Comparison of ENCODE assay signal across 15 mouse cellular contexts in genomic region chr3:10776258-10776995, GRCm38 (mm10).
DNase-seq lines count a peak whose midpoint lies in the region; ATAC-seq and TF ChIP-seq lines count a peak whose summit lies in the region.
"Had no signal": no experiment of that assay in that cellular context is flagged by ENCODE, and none has a peak within 500 bp of the region (broad histone marks: within the 10 kb centered on the region; RNA-seq: fewer than 3 reads in every experiment).

No protein-coding gene starts in this region.

- no peak for TF ChIP-seq CTCF in midbrain, postnatal 0 days (IDR thresholded peaks at IDR 0.05)

- 39% methylated on average over 10 of the region's 10 CpGs for WGBS in forebrain, embryonic 11.5 days
- WGBS in forebrain, embryonic 10.5 days = 57% methylated on average over 10 of the region's 10 CpGs
- WGBS in midbrain, postnatal 0 days = 63% methylated on average over 10 of the region's 10 CpGs
- 60% methylated on average over 10 of the region's 10 CpGs for WGBS in midbrain, embryonic 13.5 days
- whole genome bisulfite sequencing in hindbrain, embryonic 15.5 days = 43% methylated on average over 10 of the region's 10 CpGs

- no peak overlapping the region for H3K4me3 ChIP-seq in forebrain, embryonic 11.5 days (ENCODE audit: low read depth, low read length)
- H3K4me3 ChIP-seq in forebrain, embryonic 10.5 days = no peak overlapping the region
- no peak overlapping the region for H3K4me3 ChIP-seq in midbrain, postnatal 0 days (ENCODE audit: low read depth, low read length)
- H3K4me3 ChIP-seq in midbrain, embryonic 13.5 days (replicated peaks) = no peak overlapping the region
- H3K4me3 ChIP-seq in hindbrain, embryonic 15.5 days = no peak overlapping the region
- H3K4me3 ChIP-seq: kidney, embryonic 15.5 days had no signal

- H3K4me2 ChIP-seq in forebrain, embryonic 11.5 days (ENCODE audit: low read depth, low read length, severe bottlenecking) = no peak overlapping the region
- no peak overlapping the region for H3K4me2 ChIP-seq in midbrain, postnatal 0 days (ENCODE audit: low read depth, low read length, poor library complexity, severe bottlenecking)
- H3K4me2 ChIP-seq in midbrain, embryonic 13.5 days (replicated peaks) = no peak overlapping the region
- no peak overlapping the region for H3K4me2 ChIP-seq in hindbrain, embryonic 15.5 days
- H3K4me2 ChIP-seq: kidney, embryonic 15.5 days had no signal

- no peaks in the 10 kb centered on the region for H3K27me3 ChIP-seq in forebrain, embryonic 11.5 days (ENCODE audit: control insufficient read depth, insufficient read depth, low read length)
- no peaks in the 10 kb centered on the region for H3K27me3 ChIP-seq in forebrain, embryonic 10.5 days (ENCODE audit: poor library complexity, severe bottlenecking)
- no peaks in the 10 kb centered on the region for H3K27me3 ChIP-seq in midbrain, postnatal 0 days (ENCODE audit: insufficient read depth, low read length)
- no peaks in the 10 kb centered on the region for H3K27me3 ChIP-seq in midbrain, embryonic 13.5 days
- no peaks in the 10 kb centered on the region for H3K27me3 ChIP-seq in hindbrain, embryonic 15.5 days
- H3K27me3 ChIP-seq: kidney, embryonic 15.5 days had no signal

- H3K36me3 ChIP-seq in forebrain, embryonic 11.5 days (ENCODE audit: control insufficient read depth, insufficient read depth, low read length) = no peaks in the 10 kb centered on the region
- no peaks in the 10 kb centered on the region for H3K36me3 ChIP-seq in forebrain, embryonic 10.5 days (replicated peaks)
- no peaks in the 10 kb centered on the region for H3K36me3 ChIP-seq in midbrain, postnatal 0 days (ENCODE audit: insufficient read depth, low read length)
- no peaks in the 10 kb centered on the region for H3K36me3 ChIP-seq in midbrain, embryonic 13.5 days
- H3K36me3 ChIP-seq in hindbrain, embryonic 15.5 days = no peaks in the 10 kb centered on the region
- H3K36me3 ChIP-seq: kidney, embryonic 15.5 days had no signal

- no peaks in the 10 kb centered on the region for H3K4me1 ChIP-seq in forebrain, embryonic 11.5 days (replicated peaks; ENCODE audit: control insufficient read depth, insufficient read depth, low read length)
- peaks cover 8% of the 10 kb centered on the region for H3K4me1 ChIP-seq in forebrain, embryonic 10.5 days
- no peaks in the 10 kb centered on the region for H3K4me1 ChIP-seq in midbrain, postnatal 0 days (ENCODE audit: insufficient read depth, low read length)
- no peaks in the 10 kb centered on the region for H3K4me1 ChIP-seq in midbrain, embryonic 13.5 days (replicated peaks)
- no peaks in the 10 kb centered on the region for H3K4me1 ChIP-seq in hindbrain, embryonic 15.5 days (replicated peaks)
- H3K4me1 ChIP-seq: kidney, embryonic 15.5 days had no signal

- ATAC-seq in forebrain, embryonic 11.5 days (replicated peaks; ENCODE audit: low FRiP score) = peak; percentile 96
- ATAC-seq in midbrain, postnatal 0 days (ENCODE audit: low FRiP score) = no peak
- ATAC-seq in midbrain, embryonic 13.5 days = no peak
- peak; percentile 74 for ATAC-seq in hindbrain, embryonic 15.5 days (ENCODE audit: low FRiP score, low read depth)
- ATAC-seq in megakaryocyte progenitor cell, adult 5-6 weeks (replicated peaks; ENCODE audit: poor library complexity) = no peak
- ATAC-seq: activated CD4-positive, CD25-positive, alpha-beta regulatory T cell, adult 4 months had no signal

- H3K27ac ChIP-seq in forebrain, embryonic 11.5 days (ENCODE audit: low read depth, low read length) = no peak overlapping the region
- H3K27ac ChIP-seq in forebrain, embryonic 10.5 days = no peak overlapping the region
- H3K27ac ChIP-seq in midbrain, postnatal 0 days (ENCODE audit: low read depth, low read length) = no peak overlapping the region
- no peak overlapping the region for H3K27ac ChIP-seq in midbrain, embryonic 13.5 days
- no peak overlapping the region for H3K27ac ChIP-seq in hindbrain, embryonic 15.5 days (replicated peaks)
- H3K27ac ChIP-seq: kidney, embryonic 15.5 days; macrophage had no signal

- H3K9me3 ChIP-seq in forebrain, embryonic 11.5 days (ENCODE audit: control insufficient read depth, low read length) = no peaks in the 10 kb centered on the region
- H3K9me3 ChIP-seq in forebrain, embryonic 10.5 days = no peaks in the 10 kb centered on the region
- no peaks in the 10 kb centered on the region for H3K9me3 ChIP-seq in midbrain, postnatal 0 days (ENCODE audit: low read length)
- no peaks in the 10 kb centered on the region for H3K9me3 ChIP-seq in midbrain, embryonic 13.5 days
- no peaks in the 10 kb centered on the region for H3K9me3 ChIP-seq in hindbrain, embryonic 15.5 days
- H3K9me3 ChIP-seq: kidney, embryonic 15.5 days had no signal

- no peak overlapping the region for H3K9ac ChIP-seq in forebrain, embryonic 11.5 days (ENCODE audit: low read length)
- no peak overlapping the region for H3K9ac ChIP-seq in midbrain, postnatal 0 days (replicated peaks; ENCODE audit: low read length, poor library complexity, severe bottlenecking)
- H3K9ac ChIP-seq in midbrain, embryonic 13.5 days (replicated peaks) = no peak overlapping the region
- no peak overlapping the region for H3K9ac ChIP-seq in hindbrain, embryonic 15.5 days
- H3K9ac ChIP-seq: kidney, embryonic 15.5 days had no signal

- DNase-seq in forebrain, embryonic 11.5 days (ENCODE audit: low spot score) = no peak
- DNase-seq in forebrain, embryonic 10.5 days (ENCODE audit: extremely low spot score, low spot score) = no peak
- peak; percentile 37 for DNase-seq in midbrain, postnatal 0 days (ENCODE audit: low spot score)
- peak; percentile 34 for DNase-seq in retina, postnatal 1 day
- DNase-seq in cerebellum, adult 9-11 months = no peak
- DNase-seq: cerebellum, adult 11 months; layer of hippocampus, adult 9-11 months; liver; lung, adult 2 months had no signal

Comparison
In these comparisons a context has a peak if more than half of its experiments do, and no peak if none do; other contexts are left out.
1. ATAC-seq: peak in forebrain, embryonic 11.5 days (single experiment) and hindbrain, embryonic 15.5 days (single experiment); none in midbrain, postnatal 0 days (single experiment), midbrain, embryonic 13.5 days (single experiment) and megakaryocyte progenitor cell, adult 5-6 weeks (single experiment).
2. DNase-seq: peak in midbrain, postnatal 0 days (single experiment) and retina, postnatal 1 day (single experiment); none in forebrain, embryonic 11.5 days (single experiment), forebrain, embryonic 10.5 days (single experiment) and cerebellum, adult 9-11 months (single experiment).